Mouse (Mus musculus) CH12.LX (cell line): ENCODE measurements around the gene Pex11b. TPM values are rescaled to one million over a fixed set of nuclear protein-coding genes. Genes with fewer than 3 reads are reported as not detected.
"Not testable (repeated sequence)": the region's sequence is repeated elsewhere in the genome, so short reads cannot be mapped to it uniquely, and the experiment has no call there.

ENCODE experiments used
- DNase-seq: peaks from one replicate; pipeline ENCODE4 v3.0.0-alpha.2; 2013; ENCODE audit errors: extremely low read depth
- H3K27ac ChIP-seq: 2 replicates; pipeline ENCODE4 v1.5.1; 2012; ENCODE audit warnings: low read depth, mild to moderate bottlenecking, control low read depth, moderate library complexity; ENCODE audit not compliant: insufficient read depth
- H3K27me3 ChIP-seq: replicated peaks from 2 replicates; pipeline ENCODE3; 2012; ENCODE audit warnings: inconsistent platforms
- H3K36me3 ChIP-seq, 2 experiments: replicated peaks in 1 of 2; 2 replicates each; pipeline versions ENCODE3 to v1.6.1; 2012; ENCODE audit warnings: inconsistent platforms in 1 of 2, low read length in 1 of 2, mild to moderate bottlenecking in 1 of 2, mixed read lengths in 1 of 2, moderate library complexity in 1 of 2; ENCODE audit not compliant: control insufficient read depth in 1 of 2, insufficient read depth in 1 of 2
- H3K4me1 ChIP-seq, 2 experiments: 2 replicates each; pipeline ENCODE4 v1.6.1; 2012; ENCODE audit warnings: inconsistent platforms in 1 of 2, moderate library complexity in 1 of 2; ENCODE audit not compliant: insufficient read depth in 2 of 2, control insufficient read depth in 1 of 2
- H3K4me2 ChIP-seq: 2 replicates; pipeline ENCODE4 v1.6.1; 2012; ENCODE audit warnings: low read depth, mild to moderate bottlenecking, control low read depth; ENCODE audit not compliant: poor library complexity, insufficient read depth, severe bottlenecking
- H3K4me3 ChIP-seq, 3 experiments: fragments of 150-350 bp in 1 of 3; sonication (generic) in 1 of 3; replicated peaks in 1 of 3; 2 replicates each; pipeline versions ENCODE3 to v1.5.1; 2011 to 2012; ENCODE audit warnings: low read depth in 2 of 3, low read length in 2 of 3, mild to moderate bottlenecking in 2 of 3, moderate library complexity in 2 of 3, control low read depth in 1 of 3, improper control_type of control experiment in 1 of 3, inconsistent platforms in 1 of 3, mixed read lengths in 1 of 3; ENCODE audit not compliant: poor library complexity in 1 of 3
- H3K79me2 ChIP-seq: replicated peaks from 2 replicates; pipeline ENCODE4 v1.6.1; 2012; ENCODE audit warnings: mild to moderate bottlenecking, moderate library complexity; ENCODE audit not compliant: control insufficient read depth, poor library complexity, insufficient read depth, severe bottlenecking; ENCODE audit errors: extremely low read depth
- H3K9ac ChIP-seq: 2 replicates; pipeline ENCODE4 v1.6.1; 2012; ENCODE audit warnings: low read depth, mild to moderate bottlenecking, control low read depth, moderate library complexity; ENCODE audit not compliant: insufficient read depth
- H3K9me3 ChIP-seq: replicated peaks from 2 replicates; pipeline ENCODE3; 2012; ENCODE audit warnings: low read length, inconsistent platforms, mixed read lengths
- BHLHE40 ChIP-seq: IDR thresholded peaks from 2 replicates; pipeline ENCODE4 v1.6.1; 2011; ENCODE audit warnings: mild to moderate bottlenecking, low read depth, low read length, improper control_type of control experiment
- ELF1 ChIP-seq: IDR thresholded peaks from 2 replicates; pipeline ENCODE4 v1.6.1; 2014; ENCODE audit warnings: low read depth, mild to moderate bottlenecking, inconsistent platforms, low read length, improper control_type of control experiment
- EP300 ChIP-seq: IDR thresholded peaks from 2 replicates; pipeline ENCODE4 v1.6.1; 2011; ENCODE audit warnings: low read length, improper control_type of control experiment
- HCFC1 ChIP-seq: IDR thresholded peaks from 2 replicates; pipeline ENCODE4 v1.6.1; 2012; ENCODE audit warnings: low read depth, mild to moderate bottlenecking, inconsistent platforms, low read length, improper control_type of control experiment
- IRF4 ChIP-seq: IDR thresholded peaks from 2 replicates; pipeline ENCODE4 v1.6.1; 2014; ENCODE audit warnings: low read depth, mild to moderate bottlenecking, inconsistent platforms, low read length, improper control_type of control experiment
- JUN ChIP-seq: IDR thresholded peaks from 2 replicates; pipeline ENCODE4 v1.6.1; 2011; ENCODE audit warnings: low read depth, mild to moderate bottlenecking, low read length, improper control_type of control experiment, moderate library complexity; ENCODE audit not compliant: insufficient read depth
- KAT2A ChIP-seq: IDR thresholded peaks from 2 replicates; pipeline ENCODE4 v1.6.1; 2012; ENCODE audit warnings: low read length, improper control_type of control experiment, inconsistent platforms; ENCODE audit not compliant: insufficient replicate concordance
- MXI1 ChIP-seq: IDR thresholded peaks from 2 replicates; pipeline ENCODE4 v1.6.1; 2011; ENCODE audit warnings: mild to moderate bottlenecking, low read depth, low read length, improper control_type of control experiment
- MYC ChIP-seq: IDR thresholded peaks from 2 replicates; pipeline ENCODE4 v1.6.1; 2011; ENCODE audit warnings: low read depth, mild to moderate bottlenecking, improper control_type of control experiment, low read length
- NRF1 ChIP-seq: IDR thresholded peaks from 2 replicates; pipeline ENCODE4 v1.6.1; 2014; ENCODE audit warnings: low read depth, mild to moderate bottlenecking, inconsistent platforms, low read length, improper control_type of control experiment, moderate library complexity
- PAX5 ChIP-seq: IDR thresholded peaks from 2 replicates; pipeline ENCODE4 v1.6.1; 2012; ENCODE audit warnings: low read length, inconsistent platforms, mixed read lengths
- POLR2A ChIP-seq: IDR thresholded peaks from 2 replicates; pipeline ENCODE4 v1.6.1; 2011; ENCODE audit warnings: low read depth, mild to moderate bottlenecking, improper control_type of control experiment, low read length
- RAD21 ChIP-seq: IDR thresholded peaks from 2 replicates; pipeline ENCODE4 v1.6.1; 2011; ENCODE audit warnings: low read depth, mild to moderate bottlenecking, low read length, improper control_type of control experiment, moderate library complexity
- SIN3A ChIP-seq: IDR thresholded peaks from 2 replicates; pipeline ENCODE4 v1.6.1; 2012; ENCODE audit warnings: low read length, improper control_type of control experiment, inconsistent platforms
- SMC3 ChIP-seq: IDR thresholded peaks from 2 replicates; pipeline ENCODE4 v1.6.1; 2011; ENCODE audit warnings: low read depth, low read length, improper control_type of control experiment
- TBP ChIP-seq: conservative IDR thresholded peaks from 2 replicates; pipeline ENCODE4 v1.6.1; 2011; ENCODE audit warnings: low read depth, low read length, improper control_type of control experiment
- TCF12 ChIP-seq: IDR thresholded peaks from 2 replicates; pipeline ENCODE4 v1.6.1; 2014; ENCODE audit warnings: low read depth, mild to moderate bottlenecking, inconsistent platforms, low read length, improper control_type of control experiment
- USF1 ChIP-seq: IDR thresholded peaks from 2 replicates; pipeline ENCODE4 v1.6.1; 2014; ENCODE audit warnings: low read depth, mild to moderate bottlenecking, inconsistent platforms, low read length, improper control_type of control experiment
- ZNF384 ChIP-seq: IDR thresholded peaks from 2 replicates; pipeline ENCODE4 v1.6.1; 2012; ENCODE audit warnings: low read depth, low read length, improper control_type of control experiment, inconsistent platforms
- dilution Hi-C: fragments of 300-500 bp; cut with MboI; formaldehyde crosslinking; loops from 2 replicates; pipeline ENCODE4 v1.14.3; 2020; ENCODE audit warnings: low sequenced_read_pairs; ENCODE audit not compliant: extremely low pct_unique_long_range_greater_than_20kb, extremely low pct_ligation_motif_present
- in situ Hi-C: fragments of 300-500 bp; cut with MboI; formaldehyde crosslinking; loops from 3 replicates; pipeline ENCODE4 v1.14.3; 2019; ENCODE audit warnings: low sequenced_read_pairs, low pct_ligation_motif_present, low pct_unique_long_range_greater_than_20kb, mixed read lengths
- polyA plus RNA-seq: library from polyadenylated mRNA; unstranded; fragments of >175 nt; gene quantifications from 2 replicates; pipeline ENCODE4 v1.2.1, GENCODE M21; 2012; ENCODE audit warnings: low read depth; ENCODE audit not compliant: insufficient read length
- total RNA-seq, 2 experiments: library from RNA; depleted of rRNA; stranded (reverse); fragments of 300-350 nt in 1 of 2; fragments of >200 nt in 1 of 2; gene quantifications; 2 replicates each; pipeline ENCODE4 v1.2.3; 2012 to 2014

Gene Pex11b
- total and polyA plus RNA-seq, 3 experiments = 23.4 to 33.1 (median 27.9) TPM

DNA sequence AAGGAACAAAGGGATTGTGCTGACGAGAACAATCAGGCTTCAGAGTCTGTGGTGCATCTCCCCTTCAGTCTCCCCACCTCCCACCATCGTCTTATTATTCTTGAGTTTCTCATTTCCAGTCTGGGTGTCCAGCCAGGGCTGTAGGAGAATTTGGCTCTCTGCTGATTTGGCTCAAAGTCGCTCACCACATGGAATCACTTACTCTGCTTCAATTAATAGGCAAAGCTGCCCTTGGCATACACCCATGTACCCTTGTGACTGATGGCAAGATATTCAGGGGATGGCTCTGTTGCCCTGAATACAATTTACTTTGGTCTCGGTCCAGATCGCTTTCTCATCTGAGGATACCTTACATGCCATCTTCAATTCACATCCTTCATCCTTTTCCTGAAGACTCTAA, 31.9 kb upstream of the Pex11b start:
- TF ChIP-seq ZNF384 (no peak), TBP (no peak), IRF4 (no peak), RAD21 (no peak), BHLHE40 (no peak), POLR2A (no peak), JUN (no peak), KAT2A (no peak), EP300 (no peak), SMC3 (no peak), MXI1 (no peak)
- H3K27ac ChIP-seq = no peak overlapping the region
- H3K9ac ChIP-seq = no peak overlapping the region
- dilution Hi-C loops (no loop called here), in situ Hi-C loops (no loop called here)
- DNase-seq = no peak
- H3K4me3 ChIP-seq = no peak overlapping the region
- H3K27me3 ChIP-seq = no peaks in the 10 kb centered on the region
- peaks cover 2% of the 10 kb centered on the region for H3K9me3 ChIP-seq
- peaks cover 0 to 15% of the 10 kb centered on the region in 2 experiments for H3K36me3 ChIP-seq
- H3K4me2 ChIP-seq = no peak overlapping the region
- H3K4me1 ChIP-seq = peaks cover 4 to 20% of the 10 kb centered on the region in 2 experiments; a peak in 2 of 4 replicates
- H3K79me2 ChIP-seq = no peaks in the 10 kb centered on the region

- H3K4me3 ChIP-seq, dilution Hi-C loops, DNase-seq, H3K9ac ChIP-seq, H3K27me3 ChIP-seq, H3K4me2 ChIP-seq, in situ Hi-C loops, H3K4me1 ChIP-seq, H3K27ac ChIP-seq, H3K79me2 ChIP-seq, H3K9me3 ChIP-seq: not testable (repeated sequence)
- H3K36me3 ChIP-seq = peaks cover 0 to 20% of the 10 kb centered on the region in 2 experiments
Observed at GRCm38 (mm10) chr3:96606007-96606406, 29.2 kb upstream of the Pex11b start.

GRCm38 (mm10) chr3:96606618-96607017, 28.6 kb upstream of the Pex11b start:
- Histone ChIP-seq H3K4me2 (no peak overlapping the region), H3K9me3 (no peaks in the 10 kb centered on the region), H3K4me1 (peaks cover 2 to 9% of the 10 kb centered on the region in 2 experiments; a peak in 2 of 4 replicates), H3K4me3 (no peak overlapping the region), H3K9ac (no peak overlapping the region), H3K27me3 (no peaks in the 10 kb centered on the region), H3K27ac (no peak overlapping the region), H3K36me3 (peaks cover 0 to 24% of the 10 kb centered on the region in 2 experiments), H3K79me2 (no peaks in the 10 kb centered on the region)
- dilution Hi-C loops = no loop called here
- DNase-seq = no peak
- no peak for TF ChIP-seq PAX5
- TF ChIP-seq BHLHE40 = no peak
- no peak for TF ChIP-seq IRF4
- no peak for TF ChIP-seq HCFC1
- TF ChIP-seq ELF1 = no peak
- no peak for TF ChIP-seq TCF12
- no peak for TF ChIP-seq NRF1
- no peak for TF ChIP-seq MXI1
- TF ChIP-seq USF1 = no peak
- no peak for TF ChIP-seq SIN3A
- TF ChIP-seq MYC = no peak
- TF ChIP-seq ZNF384 = no peak
- no peak for TF ChIP-seq RAD21
- in situ Hi-C loops = no loop called here
